Mouse (Mus musculus): ENCODE results near the gene Olfr1321. TPM values are rescaled to one million over a fixed set of nuclear protein-coding genes. Genes with fewer than 3 reads are reported as not detected.

Olfr1321 gene
- not detected for total RNA-seq (2021)
- long read RNA-seq, experiment 1 = 0 reads
- long read RNA-seq, experiment 2 = 0 reads

DNA sequence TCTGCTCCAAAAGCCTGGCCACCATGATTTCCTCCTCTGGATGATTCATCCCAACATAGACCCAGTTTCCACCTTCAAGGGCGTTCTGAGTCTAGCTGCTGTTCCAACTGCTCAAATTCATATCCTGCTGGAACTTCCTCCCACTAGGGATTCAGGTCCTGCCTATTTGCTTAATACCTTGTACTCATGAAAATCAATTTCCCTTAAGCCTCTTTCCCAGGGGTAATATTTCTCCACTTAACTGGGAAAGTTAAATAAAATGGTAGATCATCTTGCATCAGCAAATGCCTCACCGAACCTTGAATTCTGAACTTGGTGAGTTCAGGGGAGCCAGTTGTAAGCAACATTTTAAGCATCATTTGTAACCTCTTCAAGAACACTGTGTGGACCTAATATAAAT lies at the start of gene Olfr1321:
TSS of gene Olfr1321 (minus strand) at position 101 of the 400 bp plus-strand sequence.
- no peak for DNase-seq (ENCODE audit: low spot score in 2 of 2)

DNA sequence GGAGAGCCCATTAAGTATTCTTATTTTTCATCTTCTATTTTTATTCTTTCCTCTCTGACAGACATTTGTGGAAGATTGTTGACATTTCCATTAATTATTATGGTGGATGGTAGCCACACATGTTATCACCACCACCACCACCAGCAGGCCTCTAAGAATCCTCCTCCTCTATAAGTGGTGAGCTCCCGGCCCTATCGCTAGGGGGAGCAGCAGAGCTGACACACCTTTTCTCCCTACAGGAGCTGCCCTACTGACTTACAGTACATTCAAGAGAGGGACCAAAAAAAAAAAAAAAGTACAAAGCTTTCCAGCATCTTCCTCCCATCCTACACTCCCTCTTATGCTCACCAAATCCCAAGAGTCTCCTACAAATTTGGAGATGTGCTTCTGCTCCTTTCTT lies 36.0 kb upstream of the Olfr1321 start:
- DNase-seq (ENCODE audit: low spot score in 2 of 2) = no peak

DNA sequence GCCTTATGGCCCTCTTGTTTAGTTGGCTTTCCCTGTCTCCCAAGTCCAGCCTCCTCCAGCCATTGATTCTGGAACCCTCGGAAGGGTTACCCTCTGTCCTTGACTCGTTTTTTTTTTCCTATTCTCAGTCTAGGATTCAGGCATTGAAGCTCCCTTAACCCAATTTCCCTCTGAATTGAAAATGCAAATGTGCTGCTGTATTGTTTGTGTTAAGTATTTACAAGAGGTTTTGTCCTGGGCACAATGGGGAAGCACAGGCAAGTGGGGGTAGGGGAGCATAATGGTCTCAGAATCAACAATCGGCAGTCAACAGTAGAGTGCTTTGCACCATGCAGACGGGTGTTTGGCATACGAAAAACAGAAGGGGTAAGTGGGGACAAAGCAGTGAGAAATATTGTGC lies 10.3 kb upstream of the Olfr1321 start:
- DNase-seq (ENCODE audit: low spot score in 2 of 2) = no peak

Other genes with a start within 250 kb of the Olfr1321 start
- not detected for gene Olfr1320, start 62.7 kb downstream of the Olfr1321 start, total RNA-seq (2021)
- 1 to 10 TPM in 1 of 2 experiments, under 1 TPM in 1; 0.99 to 1.9 TPM for gene Igsf1, start 62.7 kb upstream of the Olfr1321 start, total RNA-seq (2021)
- not detected for gene Olfr1322, start 156.4 kb upstream of the Olfr1321 start, total RNA-seq (2021)